Comparison of ENCODE assay signal across 17 mouse cellular contexts in genomic region chr2:42128931-42129330, GRCm38 (mm10).
"Had no signal": no experiment of that assay in that cellular context is flagged by ENCODE, and none has a peak within 500 bp of the region (broad histone marks: within the 10 kb centered on the region; RNA-seq: fewer than 3 reads in every experiment).

No protein-coding gene starts in this region.

- H3K4me3 ChIP-seq: liver, embryonic 12.5 days; myocyte; neural tube, embryonic 13.5 days; neural tube, embryonic 15.5 days had no signal

- H3K27ac ChIP-seq: liver, embryonic 12.5 days; liver, embryonic 14.5 days; neural tube, embryonic 13.5 days; neural tube, embryonic 15.5 days had no signal

- ATAC-seq: liver, embryonic 12.5 days had no signal

- H3K9ac ChIP-seq: liver, embryonic 12.5 days; liver, embryonic 14.5 days; lung, embryonic 14.5 days; neural tube, embryonic 13.5 days; neural tube, embryonic 15.5 days had no signal

- H3K4me1 ChIP-seq: liver, embryonic 12.5 days; neural tube, embryonic 13.5 days; neural tube, embryonic 15.5 days had no signal

- DNase-seq: lung, adult 18-20 months; lung, embryonic 14.5 days; lung, postnatal 10 days; lung, postnatal 4 days; retina, postnatal 1 day; right cerebral cortex, adult 18-20 months; right cerebral cortex, postnatal 25 days; right cerebral cortex, postnatal 4 days; spleen, adult 18-20 months; thymus, adult 2 months; thymus, postnatal 25 days; thymus, postnatal 4 days had no signal

- H3K9me3 ChIP-seq: liver, embryonic 12.5 days; neural tube, embryonic 13.5 days; neural tube, embryonic 15.5 days had no signal

- H3K27me3 ChIP-seq: liver, embryonic 12.5 days; neural tube, embryonic 13.5 days; neural tube, embryonic 15.5 days had no signal

- H3K4me2 ChIP-seq: liver, embryonic 12.5 days; lung, embryonic 14.5 days; neural tube, embryonic 13.5 days; neural tube, embryonic 15.5 days had no signal

- H3K36me3 ChIP-seq: liver, embryonic 12.5 days; neural tube, embryonic 13.5 days; neural tube, embryonic 15.5 days had no signal
